Comparison of ENCODE assay signal across 14 mouse cellular contexts in the genomic region with DNA sequence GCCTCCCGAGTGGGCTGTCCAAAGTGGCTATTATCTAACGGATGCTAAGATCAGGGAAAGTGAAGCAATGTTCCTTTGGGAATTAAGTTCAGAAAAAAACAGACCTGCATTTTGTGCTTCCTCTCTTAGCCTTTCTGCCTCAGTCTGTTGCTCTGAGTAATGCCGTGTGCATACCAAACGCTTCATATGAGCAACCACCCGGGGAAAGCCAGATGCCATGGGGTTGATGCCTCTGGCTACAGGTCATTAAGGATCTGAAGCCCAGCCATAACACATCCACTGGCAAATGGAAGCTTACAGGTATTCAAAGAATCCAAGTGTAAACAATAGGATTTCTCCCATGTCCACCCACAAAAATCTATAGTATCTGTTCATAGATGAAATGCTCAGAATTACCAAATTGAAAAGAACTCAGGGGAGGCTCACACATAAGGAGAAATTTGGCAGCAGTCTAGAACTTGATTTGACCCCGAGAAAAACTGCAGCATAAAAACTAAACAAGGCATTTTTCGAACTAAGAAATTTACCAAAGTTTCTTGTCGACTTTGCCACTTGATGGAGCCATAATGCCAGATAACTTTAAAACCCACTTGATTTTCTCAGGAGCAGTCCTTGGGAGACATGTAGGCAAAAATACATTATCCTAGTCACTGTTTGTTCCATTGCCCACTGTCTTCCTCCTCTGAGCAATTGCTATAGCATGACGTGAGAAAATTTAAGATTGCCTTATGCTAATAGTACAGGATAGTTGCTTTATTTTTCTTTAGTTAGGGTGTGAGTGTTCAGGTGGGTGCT.
DNase-seq lines count a peak whose midpoint lies in the region; ATAC-seq and TF ChIP-seq lines count a peak whose summit lies in the region.
"Had no signal": no experiment of that assay in that cellular context is flagged by ENCODE, and none has a peak within 500 bp of the region (broad histone marks: within the 10 kb centered on the region; RNA-seq: fewer than 3 reads in every experiment).

No protein-coding gene starts in this region.

- no peak overlapping the region for H3K27ac ChIP-seq in midbrain, embryonic 14.5 days (replicated peaks; ENCODE audit: low read depth, low read length)
- no peak overlapping the region for H3K27ac ChIP-seq in midbrain, embryonic 11.5 days (ENCODE audit: low read depth, low read length)
- H3K27ac ChIP-seq in embryonic fibroblast, embryonic 13.5 days (ENCODE audit: insufficient read depth, low read length), result peak overlapping the region; percentile 80; the same call in 1 of the 2 replicates
- H3K27ac ChIP-seq: liver, embryonic 14.5 days had no signal

- H3K4me1 ChIP-seq in midbrain, embryonic 14.5 days (ENCODE audit: control insufficient read depth, insufficient read depth, low read length), result no peaks in the 10 kb centered on the region
- 0 out of 2 replicates have a peak, but pooled peaks cover 2% of the 10 kb centered on the region for H3K4me1 ChIP-seq in midbrain, embryonic 11.5 days (ENCODE audit: control insufficient read depth, insufficient read depth, low read length)
- peaks cover 3% of the 10 kb centered on the region for H3K4me1 ChIP-seq in embryonic fibroblast, embryonic 13.5 days (ENCODE audit: control insufficient read depth, insufficient read depth, low read length)
- H3K4me1 ChIP-seq: heart, embryonic 12.5 days had no signal

- DNase-seq in frontal cortex, postnatal 10 days (ENCODE audit: low spot score in 2 of 2), result no peak
- DNase-seq in midbrain, embryonic 14.5 days, result peak; percentile 66
- no peak for DNase-seq in midbrain, embryonic 11.5 days (ENCODE audit: low spot score, missing footprints)
- peak; percentile 10 for DNase-seq in retina, embryonic 14.5 days (ENCODE audit: low spot score)
- no peak for DNase-seq in layer of hippocampus, adult 8-10 months (ENCODE audit: low spot score in 2 of 2)
- DNase-seq: adrenal gland, adult 8-10 months; cerebellum, adult 8-10 months; right cerebral cortex, adult 18-20 months; thymus, adult 2 months had no signal

- H3K36me3 ChIP-seq in midbrain, embryonic 14.5 days (ENCODE audit: control insufficient read depth, insufficient read depth, low read length), result no peaks in the 10 kb centered on the region
- no peaks in the 10 kb centered on the region for H3K36me3 ChIP-seq in midbrain, embryonic 11.5 days (ENCODE audit: control insufficient read depth, insufficient read depth, low read length)
- H3K36me3 ChIP-seq: heart, embryonic 12.5 days had no signal

- no peaks in the 10 kb centered on the region for H3K9me3 ChIP-seq in midbrain, embryonic 14.5 days (ENCODE audit: control insufficient read depth, low read length)
- H3K9me3 ChIP-seq in midbrain, embryonic 11.5 days (ENCODE audit: control insufficient read depth, low read length), result no peaks in the 10 kb centered on the region
- H3K9me3 ChIP-seq: heart, embryonic 12.5 days had no signal

- no peak for TF ChIP-seq POLR2A in embryonic fibroblast, embryonic 13.5 days (IDR thresholded peaks at IDR 0.05; ENCODE audit: low read depth, low read length)

- H3K9ac ChIP-seq in midbrain, embryonic 14.5 days (replicated peaks; ENCODE audit: low read length), result no peak overlapping the region
- H3K9ac ChIP-seq in midbrain, embryonic 11.5 days (ENCODE audit: low read length), result no peak overlapping the region
- H3K9ac ChIP-seq: heart, embryonic 12.5 days; liver, embryonic 14.5 days had no signal

- peak; percentile 72 for ATAC-seq in frontal cortex, adult (ENCODE audit: low TSS enrichment)
- ATAC-seq in midbrain, embryonic 14.5 days (ENCODE audit: low FRiP score, low TSS enrichment), result no peak
- ATAC-seq in midbrain, embryonic 11.5 days (ENCODE audit: low FRiP score), result no peak
- ATAC-seq in megakaryocyte, adult 5-6 weeks (ENCODE audit: poor library complexity, severe bottlenecking), result no peak

- no peaks in the 10 kb centered on the region for H3K27me3 ChIP-seq in midbrain, embryonic 14.5 days (ENCODE audit: control insufficient read depth, insufficient read depth, low read length)
- no peaks in the 10 kb centered on the region for H3K27me3 ChIP-seq in midbrain, embryonic 11.5 days (ENCODE audit: control insufficient read depth, insufficient read depth, low read length)
- H3K27me3 ChIP-seq: heart, embryonic 12.5 days had no signal

- H3K4me2 ChIP-seq in midbrain, embryonic 14.5 days (ENCODE audit: low read length), result no peak overlapping the region
- H3K4me2 ChIP-seq in midbrain, embryonic 11.5 days, result no peak overlapping the region
- H3K4me2 ChIP-seq: heart, embryonic 12.5 days had no signal

- TF ChIP-seq CTCF in embryonic fibroblast, embryonic 13.5 days (IDR thresholded peaks at IDR 0.05; ENCODE audit: borderline replicate concordance, insufficient read depth, low read length), result no peak

- 74% methylated on average over 9 of the region's 9 CpGs for WGBS in midbrain, embryonic 14.5 days
- WGBS in midbrain, embryonic 11.5 days, result 75% methylated on average over 9 of the region's 9 CpGs

- no peak overlapping the region for H3K4me3 ChIP-seq in midbrain, embryonic 14.5 days (replicated peaks; ENCODE audit: low read depth, low read length)
- H3K4me3 ChIP-seq in midbrain, embryonic 11.5 days (ENCODE audit: low read depth, low read length), result no peak overlapping the region
- no peak overlapping the region for H3K4me3 ChIP-seq in embryonic fibroblast, embryonic 13.5 days (ENCODE audit: insufficient read depth, low read length)
- H3K4me3 ChIP-seq: heart, embryonic 12.5 days had no signal

Comparison
In these comparisons a context has a peak if more than half of its experiments do, and no peak if none do; other contexts are left out.
1. DNase-seq: peak in midbrain, embryonic 14.5 days (single experiment) and retina, embryonic 14.5 days (single experiment); none in frontal cortex, postnatal 10 days (0 of 2), midbrain, embryonic 11.5 days (single experiment) and layer of hippocampus, adult 8-10 months (0 of 2).